ENCODE assay signal across 21 mouse cellular contexts in genomic region chr13:69748756-69749155, GRCm38 (mm10). TPM values are rescaled to one million over a fixed set of nuclear protein-coding genes. Genes with fewer than 3 reads are reported as not detected.
A peak's percentile ranks its signal among the peaks of the same experiment; 100 is the strongest.
DNase-seq lines count a peak whose midpoint lies in the region; ATAC-seq and TF ChIP-seq lines count a peak whose summit lies in the region.
"Had no signal": no experiment of that assay in that cellular context is flagged by ENCODE, and none has a peak within 500 bp of the region (broad histone marks: within the 10 kb centered on the region; RNA-seq: fewer than 3 reads in every experiment).

No protein-coding gene starts in this region.

- 45% methylated on average over 4 of the region's 4 CpGs for WGBS in hindbrain, postnatal 0 days
- WGBS in hindbrain, embryonic 13.5 days, result 30% methylated on average over 4 of the region's 4 CpGs

- no peaks in the 10 kb centered on the region for H3K36me3 ChIP-seq in hindbrain, postnatal 0 days (ENCODE audit: insufficient read depth, low read length)
- H3K36me3 ChIP-seq in hindbrain, embryonic 13.5 days, result no peaks in the 10 kb centered on the region
- H3K36me3 ChIP-seq: embryonic facial prominence, embryonic 10.5 days; embryonic facial prominence, embryonic 12.5 days; forebrain, embryonic 15.5 days had no signal

- peak; percentile 47; the same call in 1 of the 2 replicates for ATAC-seq in hindbrain, postnatal 0 days
- no peak for ATAC-seq in hindbrain, embryonic 13.5 days (ENCODE audit: low FRiP score)
- ATAC-seq: activated CD4-positive, CD25-positive, alpha-beta regulatory T cell, adult 4 months; forebrain, embryonic 13.5 days; forebrain, embryonic 15.5 days; forebrain, postnatal 0 days; Patski had no signal

- H3K27me3 ChIP-seq in hindbrain, postnatal 0 days (ENCODE audit: insufficient read depth, low read length), result no peaks in the 10 kb centered on the region
- peaks cover 12% of the 10 kb centered on the region for H3K27me3 ChIP-seq in hindbrain, embryonic 13.5 days
- H3K27me3 ChIP-seq: embryonic facial prominence, embryonic 12.5 days; forebrain, embryonic 15.5 days had no signal

- H3K9me3 ChIP-seq in hindbrain, postnatal 0 days (ENCODE audit: low read length), result no peaks in the 10 kb centered on the region
- no peaks in the 10 kb centered on the region for H3K9me3 ChIP-seq in hindbrain, embryonic 13.5 days
- H3K9me3 ChIP-seq: embryonic facial prominence, embryonic 10.5 days; embryonic facial prominence, embryonic 12.5 days; forebrain, embryonic 13.5 days; forebrain, embryonic 15.5 days had no signal

- TF ChIP-seq CTCF in hindbrain, postnatal 0 days (IDR thresholded peaks at IDR 0.05; ENCODE audit: low read depth), result no peak

- H3K27ac ChIP-seq in hindbrain, postnatal 0 days, result no peak overlapping the region
- H3K27ac ChIP-seq in hindbrain, embryonic 13.5 days, result no peak overlapping the region
- H3K27ac ChIP-seq: embryonic facial prominence, embryonic 10.5 days; embryonic facial prominence, embryonic 12.5 days; forebrain, embryonic 13.5 days; forebrain, embryonic 15.5 days had no signal

- H3K4me2 ChIP-seq in hindbrain, postnatal 0 days (ENCODE audit: low read depth, low read length), result no peak overlapping the region
- H3K4me2 ChIP-seq in hindbrain, embryonic 13.5 days, result no peak overlapping the region
- H3K4me2 ChIP-seq: embryonic facial prominence, embryonic 12.5 days; forebrain, embryonic 13.5 days; forebrain, embryonic 15.5 days had no signal

- no peaks in the 10 kb centered on the region for H3K4me1 ChIP-seq in hindbrain, postnatal 0 days (ENCODE audit: insufficient read depth, low read length)
- peaks cover 4% of the 10 kb centered on the region; the same call in 1 of the 2 replicates for H3K4me1 ChIP-seq in hindbrain, embryonic 13.5 days (replicated peaks)
- H3K4me1 ChIP-seq: embryonic facial prominence, embryonic 10.5 days; embryonic facial prominence, embryonic 12.5 days; forebrain, embryonic 13.5 days; forebrain, embryonic 15.5 days had no signal

- no peak overlapping the region for H3K4me3 ChIP-seq in hindbrain, postnatal 0 days (ENCODE audit: low read length)
- H3K4me3 ChIP-seq in hindbrain, embryonic 13.5 days, result no peak overlapping the region
- H3K4me3 ChIP-seq: embryonic facial prominence, embryonic 10.5 days; embryonic facial prominence, embryonic 12.5 days; forebrain, embryonic 13.5 days; forebrain, embryonic 15.5 days had no signal

- intact Hi-C loops in left cerebral cortex, postnatal 4 days (cut with DNase I), result loop anchor here (10.0 kb wide), 1 partner anchor 246 kb away; no protein-coding TSS in a partner anchor

- H3K9ac ChIP-seq in hindbrain, postnatal 0 days (replicated peaks; ENCODE audit: low read length), result no peak overlapping the region
- no peak overlapping the region for H3K9ac ChIP-seq in hindbrain, embryonic 13.5 days
- H3K9ac ChIP-seq: embryonic facial prominence, embryonic 12.5 days; forebrain, embryonic 13.5 days; forebrain, embryonic 15.5 days; forebrain, postnatal 0 days had no signal

- no peak for DNase-seq in hindbrain, postnatal 0 days (ENCODE audit: low spot score)
- DNase-seq in retina, embryonic 14.5 days (ENCODE audit: low spot score), result peak; percentile 86
- DNase-seq in layer of hippocampus, adult 9-10 months (ENCODE audit: low spot score), result no peak
- DNase-seq in left cerebral cortex, postnatal 4 days, result no peak
- DNase-seq: adrenal gland, adult 8-10 months; adrenal gland, postnatal 14 days; adrenal gland, postnatal 36 days; cerebellum, adult 11-12 months; cerebellum, adult 2 months; cerebellum, adult 9-10 months; cerebellum, postnatal 10 days; cerebellum, postnatal 25 days; forebrain, postnatal 0 days had no signal

RNA-seq across cellular contexts. Expression of gene Ube2ql1, which starts 9.1 kb away (rescaled TPM):
- total RNA-seq in hindbrain, postnatal 0 days (2014; rRNA removed), result 157 and 198 TPM in 2 replicates
- polyA plus RNA-seq in hindbrain, postnatal 0 days (2015; fragmentation: Nextera tagmentation; extraction: Ambion mirVana), result 25.0 and 28.6 TPM in 2 replicates
- polyA plus RNA-seq in hindbrain, embryonic 13.5 days (2015; fragmentation: Nextera tagmentation; extraction: Ambion mirVana), result 28.1 and 29.5 TPM in 2 replicates
- total RNA-seq in left cerebral cortex, postnatal 4 days (2021), result 100 to 1,000 TPM; 180 TPM
- total RNA-seq: MEL had no signal
- polyA plus RNA-seq: activated CD4-positive, CD25-positive, alpha-beta regulatory T cell, adult 4 months had no signal

RNA-seq across cellular contexts. Expression of gene Med10, which starts 53.4 kb away (rescaled TPM):
- 39.8 and 51.3 TPM in 2 replicates for total RNA-seq in hindbrain, postnatal 0 days (2014; rRNA removed)
- polyA plus RNA-seq in hindbrain, postnatal 0 days (2015; fragmentation: Nextera tagmentation; extraction: Ambion mirVana), result 152 and 157 TPM in 2 replicates
- 175 and 179 TPM in 2 replicates for polyA plus RNA-seq in hindbrain, embryonic 13.5 days (2015; fragmentation: Nextera tagmentation; extraction: Ambion mirVana)
- 10 to 100 TPM; 69.0 to 79.9 TPM for total RNA-seq in left cerebral cortex, postnatal 4 days (2021)
